Mouse (Mus musculus): ENCODE measurements around the gene Rabl2. TPM values are rescaled to one million over a fixed set of nuclear protein-coding genes. Genes with fewer than 3 reads are reported as not detected.

Gene Rabl2
- polyA plus RNA-seq, 1 experiment: 12.3 TPM

DNA sequence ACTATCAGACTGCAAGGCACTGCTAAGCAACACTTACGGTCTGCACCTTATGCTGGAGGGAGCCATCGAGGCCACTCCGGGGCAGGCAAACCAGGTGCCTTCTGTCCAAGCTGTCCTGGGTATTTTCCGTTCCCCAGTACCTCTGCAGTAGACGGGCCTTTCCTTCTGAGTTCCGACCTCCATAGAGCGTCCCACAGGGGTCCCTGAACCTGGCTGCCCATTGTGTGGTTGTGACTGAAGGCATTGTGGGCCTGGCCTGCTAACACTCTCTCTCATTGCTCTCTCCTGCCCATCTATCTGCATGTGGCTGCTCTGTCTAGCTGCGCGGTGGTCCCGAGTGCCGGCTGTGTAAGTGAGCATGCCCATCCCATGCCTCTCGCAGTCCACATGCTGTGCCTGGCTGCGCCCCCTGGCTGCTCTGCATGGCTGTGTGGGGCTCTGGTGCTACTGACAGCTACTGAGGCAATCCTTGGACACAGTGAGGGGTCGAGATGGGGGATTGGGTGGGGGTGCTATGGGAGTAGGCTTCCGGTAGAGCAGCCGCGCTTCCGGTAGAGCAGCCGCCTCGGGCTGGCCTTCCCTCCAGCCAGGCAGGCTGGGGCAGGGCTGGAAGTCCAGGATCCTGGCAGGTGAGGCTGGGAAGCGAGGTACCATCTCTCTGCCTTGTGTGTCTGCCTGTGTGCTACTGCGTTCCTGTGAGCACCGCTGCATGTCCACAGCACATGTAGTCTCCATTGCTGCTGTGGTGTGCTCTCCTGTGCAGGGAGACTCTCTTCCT lies 35.1 kb downstream of the Rabl2 start:
- Histone ChIP-seq H3K27ac (ENCODE audit: insufficient read depth, low read depth, low read length) (no peak overlapping the region), H3K4me3 (ENCODE audit: insufficient read depth, low read length) (no peak overlapping the region), H3K4me1 (ENCODE audit: control insufficient read depth, insufficient read depth, low read length) (peaks cover 6% of the 10 kb centered on the region)
- TF ChIP-seq POLR2A (IDR thresholded peaks at IDR 0.05; ENCODE audit: borderline replicate concordance, low read depth, low read length): no peak
- no peak for TF ChIP-seq CTCF (IDR thresholded peaks at IDR 0.05; ENCODE audit: low read depth, low read length)

DNA sequence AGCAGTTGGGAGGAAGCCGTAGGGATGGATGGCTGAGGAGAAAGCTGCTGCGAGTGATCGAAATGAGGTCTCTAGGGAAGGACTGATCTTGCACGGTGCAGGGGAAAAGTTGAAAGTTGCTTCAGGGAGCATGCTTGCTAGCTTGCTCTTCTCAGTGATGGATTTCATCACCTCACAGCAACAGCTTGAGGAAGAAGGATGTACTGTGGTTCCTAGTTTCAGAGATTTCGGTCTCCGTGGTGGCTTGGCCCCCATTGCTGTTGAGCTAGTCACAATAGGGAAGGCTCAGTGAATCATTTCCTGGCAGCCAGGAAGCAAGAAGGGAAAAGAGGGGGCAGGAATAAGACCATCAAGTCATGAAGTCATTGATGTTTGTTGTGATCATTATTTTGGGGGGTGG lies 36.1 kb downstream of the Rabl2 start:
- H3K27ac ChIP-seq (ENCODE audit: insufficient read depth, low read depth, low read length): no peak overlapping the region
- no peak for TF ChIP-seq CTCF (IDR thresholded peaks at IDR 0.05; ENCODE audit: low read depth, low read length)
- TF ChIP-seq POLR2A (IDR thresholded peaks at IDR 0.05; ENCODE audit: borderline replicate concordance, low read depth, low read length): no peak

GRCm38 (mm10) chr15:89551733-89552132 lies 40.0 kb downstream of the Rabl2 start:
- Histone ChIP-seq H3K27ac (ENCODE audit: insufficient read depth, low read depth, low read length) (no peak overlapping the region), H3K4me1 (ENCODE audit: control insufficient read depth, insufficient read depth, low read length) (peaks cover 6% of the 10 kb centered on the region), H3K4me3 (ENCODE audit: insufficient read depth, low read length) (no peak overlapping the region)
- TF ChIP-seq CTCF (IDR thresholded peaks at IDR 0.05; ENCODE audit: low read depth, low read length) (no peak), POLR2A (IDR thresholded peaks at IDR 0.05; ENCODE audit: borderline replicate concordance, low read depth, low read length) (no peak)

More for the DNA sequence above, 36.1 kb downstream of the Rabl2 start:
- Histone ChIP-seq H3K4me1 (ENCODE audit: control insufficient read depth, insufficient read depth, low read length) (peaks cover 6% of the 10 kb centered on the region), H3K4me3 (ENCODE audit: insufficient read depth, low read length) (no peak overlapping the region)

GRCm38 (mm10) chr15:89550506-89550905 lies 41.2 kb downstream of the Rabl2 start:
- Histone ChIP-seq H3K27ac (ENCODE audit: insufficient read depth, low read depth, low read length) (no peak overlapping the region), H3K4me3 (ENCODE audit: insufficient read depth, low read length) (no peak overlapping the region), H3K4me1 (ENCODE audit: control insufficient read depth, insufficient read depth, low read length) (peaks cover 5% of the 10 kb centered on the region)
- TF ChIP-seq POLR2A (IDR thresholded peaks at IDR 0.05; ENCODE audit: borderline replicate concordance, low read depth, low read length) (no peak), CTCF (IDR thresholded peaks at IDR 0.05; ENCODE audit: low read depth, low read length) (no peak)

DNA sequence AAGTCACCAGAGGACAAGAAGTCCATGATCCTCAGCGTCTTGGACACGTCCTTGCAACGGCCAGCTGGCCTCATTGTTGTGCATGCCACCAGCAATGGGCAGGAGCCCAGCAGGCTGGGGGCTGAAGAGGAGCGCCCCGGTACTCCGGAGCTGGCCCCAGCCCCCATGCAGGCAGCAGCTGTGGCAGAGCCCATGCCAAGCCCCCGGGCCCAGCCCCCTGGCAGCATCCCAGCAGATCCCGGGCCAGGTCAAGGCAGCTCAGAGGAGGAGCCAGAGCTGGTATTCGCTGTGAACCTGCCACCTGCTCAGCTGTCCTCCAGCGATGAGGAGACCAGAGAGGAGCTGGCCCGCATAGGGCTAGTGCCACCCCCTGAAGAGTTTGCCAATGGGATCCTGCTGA lies 42.9 kb downstream of the Rabl2 start:
- no peak for TF ChIP-seq POLR2A (IDR thresholded peaks at IDR 0.05; ENCODE audit: borderline replicate concordance, low read depth, low read length)
- TF ChIP-seq CTCF (IDR thresholded peaks at IDR 0.05; ENCODE audit: low read depth, low read length): no peak
- no peak overlapping the region for H3K27ac ChIP-seq (ENCODE audit: insufficient read depth, low read depth, low read length)

GRCm38 (mm10) chr15:89547824-89548601 lies 43.7 kb downstream of the Rabl2 start:
- TF ChIP-seq POLR2A (IDR thresholded peaks at IDR 0.05; ENCODE audit: borderline replicate concordance, low read depth, low read length) (no peak), CTCF (IDR thresholded peaks at IDR 0.05; ENCODE audit: low read depth, low read length) (no peak)
- Histone ChIP-seq H3K4me3 (ENCODE audit: insufficient read depth, low read length) (no peak overlapping the region), H3K4me1 (ENCODE audit: control insufficient read depth, insufficient read depth, low read length) (no peaks in the 10 kb centered on the region), H3K27ac (ENCODE audit: insufficient read depth, low read depth, low read length) (no peak overlapping the region)

More for the DNA sequence above, 42.9 kb downstream of the Rabl2 start:
- Histone ChIP-seq H3K4me1 (ENCODE audit: control insufficient read depth, insufficient read depth, low read length) (no peaks in the 10 kb centered on the region), H3K4me3 (ENCODE audit: insufficient read depth, low read length) (no peak overlapping the region)

- H3K27ac ChIP-seq (ENCODE audit: insufficient read depth, low read depth, low read length): no peak overlapping the region
- H3K4me3 ChIP-seq (ENCODE audit: insufficient read depth, low read length): no peak overlapping the region
- H3K4me1 ChIP-seq (ENCODE audit: control insufficient read depth, insufficient read depth, low read length): no peaks in the 10 kb centered on the region
- TF ChIP-seq CTCF (IDR thresholded peaks at IDR 0.05; ENCODE audit: low read depth, low read length) (no peak), POLR2A (IDR thresholded peaks at IDR 0.05; ENCODE audit: borderline replicate concordance, low read depth, low read length) (no peak)
These were observed 44.4 kb downstream of the Rabl2 start for GRCm38 (mm10) chr15:89547321-89547720.

GRCm38 (mm10) chr15:89544171-89544570 lies 47.6 kb downstream of the Rabl2 start:
- no peak overlapping the region for H3K27ac ChIP-seq (ENCODE audit: insufficient read depth, low read depth, low read length)
- TF ChIP-seq CTCF (IDR thresholded peaks at IDR 0.05; ENCODE audit: low read depth, low read length) (no peak), POLR2A (IDR thresholded peaks at IDR 0.05; ENCODE audit: borderline replicate concordance, low read depth, low read length) (no peak)
- no peak overlapping the region for H3K4me3 ChIP-seq (ENCODE audit: insufficient read depth, low read length)
- no peaks in the 10 kb centered on the region for H3K4me1 ChIP-seq (ENCODE audit: control insufficient read depth, insufficient read depth, low read length)

- Histone ChIP-seq H3K27ac (ENCODE audit: insufficient read depth, low read depth, low read length) (no peak overlapping the region), H3K4me3 (ENCODE audit: insufficient read depth, low read length) (no peak overlapping the region), H3K4me1 (ENCODE audit: control insufficient read depth, insufficient read depth, low read length) (no peaks in the 10 kb centered on the region)
- TF ChIP-seq CTCF (IDR thresholded peaks at IDR 0.05; ENCODE audit: low read depth, low read length): no peak
- TF ChIP-seq POLR2A (IDR thresholded peaks at IDR 0.05; ENCODE audit: borderline replicate concordance, low read depth, low read length): no peak
These were observed 57.9 kb downstream of the Rabl2 start for GRCm38 (mm10) chr15:89533843-89534207.

All from bone marrow macrophage, adult 2 months (primary cell).